Mouse (Mus musculus): ENCODE data around the gene Aqp8. TPM values are rescaled to one million over a fixed set of nuclear protein-coding genes. Genes with fewer than 3 reads are reported as not detected.

Aqp8 gene
- total and polyA plus RNA-seq, 3 experiments: not detected

- H3K4me3 ChIP-seq (replicated peaks in 1 of 3; ENCODE audit: low read depth in 2 of 3, low read length in 2 of 3, poor library complexity in 1 of 3): no peak overlapping the region
- no peaks in the 10 kb centered on the region for H3K36me3 ChIP-seq (replicated peaks in 1 of 2; ENCODE audit: control insufficient read depth in 1 of 2, insufficient read depth in 1 of 2, low read length in 1 of 2)
- no peaks in the 10 kb centered on the region for H3K4me1 ChIP-seq (ENCODE audit: control insufficient read depth in 1 of 2, insufficient read depth in 2 of 2)
- in situ Hi-C loops (cut with MboI; ENCODE audit: low pct_ligation_motif_present, low pct_unique_long_range_greater_than_20kb, low sequenced_read_pairs) (no loop called here), dilution Hi-C loops (cut with MboI; ENCODE audit: extremely low pct_ligation_motif_present, extremely low pct_unique_long_range_greater_than_20kb, low sequenced_read_pairs) (no loop called here)
- peaks cover 44% of the 10 kb centered on the region for H3K27me3 ChIP-seq (replicated peaks)
- DNase-seq (ENCODE audit: extremely low read depth): peak; percentile 24
- TF ChIP-seq RCOR1 (conservative IDR thresholded peaks at IDR 0.05; ENCODE audit: low read depth, low read length): no peak
- no peak for TF ChIP-seq USF2 (conservative IDR thresholded peaks at IDR 0.05; ENCODE audit: low read depth, low read length)
- no peak for TF ChIP-seq TCF12 (IDR thresholded peaks at IDR 0.05; ENCODE audit: low read depth, low read length)
- no peak for TF ChIP-seq USF1 (IDR thresholded peaks at IDR 0.05; ENCODE audit: low read depth, low read length)
- TF ChIP-seq CHD2 (IDR thresholded peaks at IDR 0.05; ENCODE audit: low read length): no peak
- TF ChIP-seq SMC3 (IDR thresholded peaks at IDR 0.05; ENCODE audit: low read depth, low read length): no peak
- no peak for TF ChIP-seq MAX (IDR thresholded peaks at IDR 0.05; ENCODE audit: low read length)
- no peak for TF ChIP-seq HCFC1 (IDR thresholded peaks at IDR 0.05; ENCODE audit: low read depth, low read length)
- TF ChIP-seq CHD1 (IDR thresholded peaks at IDR 0.05; ENCODE audit: low read depth, low read length): no peak
- TF ChIP-seq JUN (IDR thresholded peaks at IDR 0.05; ENCODE audit: insufficient read depth, low read depth, low read length): no peak
- no peak for TF ChIP-seq POLR2AphosphoS2 (IDR thresholded peaks at IDR 0.05; ENCODE audit: low read depth, low read length)
- no peak for TF ChIP-seq ZNF384 (IDR thresholded peaks at IDR 0.05; ENCODE audit: low read depth, low read length)
- TF ChIP-seq CTCF (conservative IDR thresholded peaks at IDR 0.05 in 1 of 2, IDR thresholded peaks at IDR 0.05 in 1 of 2; ENCODE audit: low read depth in 2 of 2, low read length in 2 of 2): no peak
- no peak for TF ChIP-seq UBTF (IDR thresholded peaks at IDR 0.05; ENCODE audit: low read depth, low read length)
- no peak overlapping the region for H3K9ac ChIP-seq (ENCODE audit: insufficient read depth, low read depth)
- peaks cover 7% of the 10 kb centered on the region for H3K9me3 ChIP-seq (replicated peaks; ENCODE audit: low read length)
- H3K27ac ChIP-seq (ENCODE audit: insufficient read depth, low read depth): no peak overlapping the region
- no peak overlapping the region for H3K4me2 ChIP-seq (ENCODE audit: insufficient read depth, low read depth, poor library complexity, severe bottlenecking)
- no peaks in the 10 kb centered on the region for H3K79me2 ChIP-seq (replicated peaks; ENCODE audit: control insufficient read depth, extremely low read depth, insufficient read depth, poor library complexity, severe bottlenecking)
Measured at GRCm38 (mm10) chr7:123503358-123503757, 41.3 kb downstream of the Aqp8 start.

DNA sequence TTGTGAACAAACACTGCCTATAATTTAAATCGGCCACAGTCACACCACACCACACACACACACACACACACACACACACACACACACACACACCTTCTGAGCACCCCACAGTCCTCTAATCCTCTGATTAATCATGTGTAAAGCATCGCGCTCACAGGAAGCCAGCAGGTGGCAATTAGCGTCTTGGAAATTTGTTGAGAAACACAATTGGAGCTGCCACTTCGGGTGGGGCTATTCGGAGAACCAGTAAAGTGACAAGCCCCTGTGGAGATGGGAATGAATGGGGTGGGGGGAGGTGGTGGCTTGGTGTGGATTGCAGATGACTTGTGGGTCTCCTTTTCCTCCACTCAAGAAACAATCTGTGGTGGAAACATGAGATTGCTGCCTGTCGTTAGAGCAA, 45.9 kb downstream of the Aqp8 start:
- no peak overlapping the region for H3K9ac ChIP-seq (ENCODE audit: insufficient read depth, low read depth)
- H3K36me3 ChIP-seq (replicated peaks in 1 of 2; ENCODE audit: control insufficient read depth in 1 of 2, insufficient read depth in 1 of 2, low read length in 1 of 2): no peaks in the 10 kb centered on the region
- TF ChIP-seq ZC3H11A (IDR thresholded peaks at IDR 0.05; ENCODE audit: low read depth, low read length) (no peak), ZKSCAN1 (IDR thresholded peaks at IDR 0.05; ENCODE audit: borderline replicate concordance, low read depth, low read length) (no peak), POLR2A (IDR thresholded peaks at IDR 0.05; ENCODE audit: low read depth, low read length) (no peak), CTCF (conservative IDR thresholded peaks at IDR 0.05 in 1 of 2, IDR thresholded peaks at IDR 0.05 in 1 of 2; ENCODE audit: low read depth in 2 of 2, low read length in 2 of 2) (no peak)
- no peak overlapping the region for H3K27ac ChIP-seq (ENCODE audit: insufficient read depth, low read depth)
- dilution Hi-C loops (cut with MboI; ENCODE audit: extremely low pct_ligation_motif_present, extremely low pct_unique_long_range_greater_than_20kb, low sequenced_read_pairs): no loop called here
- in situ Hi-C loops (cut with MboI; ENCODE audit: low pct_ligation_motif_present, low pct_unique_long_range_greater_than_20kb, low sequenced_read_pairs): no loop called here
- peaks cover 3% of the 10 kb centered on the region for H3K9me3 ChIP-seq (replicated peaks; ENCODE audit: low read length)
- no peak overlapping the region for H3K4me3 ChIP-seq (replicated peaks in 1 of 3; ENCODE audit: low read depth in 2 of 3, low read length in 2 of 3, poor library complexity in 1 of 3)
- no peaks in the 10 kb centered on the region for H3K79me2 ChIP-seq (replicated peaks; ENCODE audit: control insufficient read depth, extremely low read depth, insufficient read depth, poor library complexity, severe bottlenecking)
- H3K4me1 ChIP-seq (ENCODE audit: control insufficient read depth in 1 of 2, insufficient read depth in 2 of 2): no peaks in the 10 kb centered on the region
- DNase-seq (ENCODE audit: extremely low read depth): no peak
- H3K4me2 ChIP-seq (ENCODE audit: insufficient read depth, low read depth, poor library complexity, severe bottlenecking): no peak overlapping the region
- peaks cover 54% of the 10 kb centered on the region for H3K27me3 ChIP-seq (replicated peaks)

Other genes with a start within 250 kb of the Aqp8 start
- 0.21 and 1.2 TPM in 2 replicates for gene Slc5a11, start 247.5 kb upstream of the Aqp8 start, total RNA-seq (2012; rRNA removed)
- gene Slc5a11, start 247.5 kb upstream of the Aqp8 start, total RNA-seq (2014; rRNA removed): 0.38 and 0.43 TPM in 2 replicates
- gene Slc5a11, start 247.5 kb upstream of the Aqp8 start, polyA plus RNA-seq (2012; ENCODE audit: insufficient read length, low read depth): 0.80 and 1.3 TPM in 2 replicates
- gene Lcmt1, start 92.5 kb upstream of the Aqp8 start, total RNA-seq (2012; rRNA removed): 26.4 and 27.6 TPM in 2 replicates
- gene Lcmt1, start 92.5 kb upstream of the Aqp8 start, total RNA-seq (2014; rRNA removed): 34.8 and 38.0 TPM in 2 replicates
- gene Lcmt1, start 92.5 kb upstream of the Aqp8 start, polyA plus RNA-seq (2012; ENCODE audit: insufficient read length, low read depth): 26.4 and 28.6 TPM in 2 replicates
- 5.8 and 6.7 TPM in 2 replicates for gene Arhgap17, start 92.4 kb upstream of the Aqp8 start, total RNA-seq (2012; rRNA removed)
- 6.3 and 7.4 TPM in 2 replicates for gene Arhgap17, start 92.4 kb upstream of the Aqp8 start, total RNA-seq (2014; rRNA removed)
- 43.7 and 56.1 TPM in 2 replicates for gene Arhgap17, start 92.4 kb upstream of the Aqp8 start, polyA plus RNA-seq (2012; ENCODE audit: insufficient read length, low read depth)
- not detected in 2 replicates for gene Zkscan2, start 38.2 kb downstream of the Aqp8 start, total RNA-seq (2012; rRNA removed)
- gene Zkscan2, start 38.2 kb downstream of the Aqp8 start, total RNA-seq (2014; rRNA removed): not detected in 2 replicates
- not detected in 2 replicates for gene Zkscan2, start 38.2 kb downstream of the Aqp8 start, polyA plus RNA-seq (2012; ENCODE audit: insufficient read length, low read depth)